Mouse (Mus musculus): ENCODE measurements around the gene Gpatch8.

DNA sequence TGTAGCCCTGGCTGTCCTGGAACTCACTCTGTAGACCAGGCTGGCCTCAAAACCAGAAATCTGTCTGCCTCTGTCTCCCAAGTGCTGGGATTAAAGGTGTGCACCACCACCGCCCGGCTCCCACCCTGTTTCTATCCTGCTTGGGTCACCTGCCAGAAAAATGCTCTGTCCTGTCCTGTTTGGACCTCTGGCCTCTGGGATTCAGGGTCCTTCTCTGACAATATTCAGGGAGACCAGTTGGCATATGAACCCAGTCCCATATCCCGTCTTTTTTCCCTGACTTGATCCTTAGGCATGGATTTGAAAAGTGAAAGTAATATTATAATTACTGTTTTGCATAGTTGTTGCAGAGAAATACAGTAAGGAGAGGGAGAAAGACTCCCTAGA lies 124.5 kb downstream of the Gpatch8 start:
- TF ChIP-seq CHD1 (IDR thresholded peaks at IDR 0.05; ENCODE audit: low read depth, low read length) (peak; percentile 86; the same call in 1 of the 2 replicates), EP300 (IDR thresholded peaks at IDR 0.05; ENCODE audit: low read length) (no peak), SMC3 (IDR thresholded peaks at IDR 0.05; ENCODE audit: low read depth, low read length) (no peak), POLR2AphosphoS2 (IDR thresholded peaks at IDR 0.05; ENCODE audit: low read depth, low read length) (no peak), CTCF (conservative IDR thresholded peaks at IDR 0.05 in 1 of 2, IDR thresholded peaks at IDR 0.05 in 1 of 2; ENCODE audit: low read depth in 2 of 2, low read length in 2 of 2) (no peak), JUND (conservative IDR thresholded peaks at IDR 0.05; ENCODE audit: low read depth, low read length) (no peak; the same call in 1 of the 2 replicates), IRF4 (IDR thresholded peaks at IDR 0.05; ENCODE audit: low read depth, low read length) (no peak), NRF1 (IDR thresholded peaks at IDR 0.05; ENCODE audit: low read depth, low read length) (no peak), CHD2 (IDR thresholded peaks at IDR 0.05; ENCODE audit: low read length) (no peak)

All from CH12.LX (cell line).